Mouse (Mus musculus) c-Kit-positive CD71-positive TER-119-negative erythroid progenitor cells, embryonic 14.5 days (primary cell): ENCODE results near the gene Olfr1051.
"Not testable (repeated sequence)": the region's sequence is repeated elsewhere in the genome, so short reads cannot be mapped to it uniquely, and the experiment has no call there.

Source experiments
- DNase-seq: peaks from one replicate; pipeline ENCODE4 v3.0.0-alpha.2; 2013; ENCODE audit warnings: low read depth

Olfr1051 gene

GRCm38 (mm10) chr2:86278988-86279387 is at the start of gene Olfr1051:
TSS of gene Olfr1051 (minus strand) at chr2:86279088.
- DNase-seq = not testable (repeated sequence)

DNA sequence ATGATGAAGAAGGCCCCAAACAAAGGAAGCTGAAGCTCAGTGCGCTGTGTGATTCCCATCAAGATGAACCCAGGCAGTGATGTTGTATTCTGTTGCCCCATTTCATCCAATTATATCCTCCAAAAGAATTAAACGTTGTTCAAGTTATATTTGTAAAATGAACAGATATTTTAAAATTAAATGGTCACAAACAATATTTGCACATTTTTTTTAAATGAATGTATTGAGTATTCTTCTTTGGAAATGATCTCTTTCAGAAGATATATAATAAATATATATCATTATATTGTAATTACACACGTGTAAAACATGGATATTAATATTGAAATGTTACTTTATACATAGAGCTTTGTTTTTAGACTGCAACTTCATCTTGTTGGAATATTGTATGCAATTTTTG is 36.3 kb upstream of the Olfr1051 start, which contains the start of gene Olfr1053:
Gene Olfr1053, minus strand, starts transcription at position 101 of the 400 bp plus-strand sequence.
- DNase-seq = no peak

- DNase-seq = no peak
Measured at GRCm38 (mm10) chr2:86292155-86292554, 13.3 kb upstream of the Olfr1051 start, which contains the start of gene Olfr1052. TSS of gene Olfr1052 (plus strand) at chr2:86292455.

DNA sequence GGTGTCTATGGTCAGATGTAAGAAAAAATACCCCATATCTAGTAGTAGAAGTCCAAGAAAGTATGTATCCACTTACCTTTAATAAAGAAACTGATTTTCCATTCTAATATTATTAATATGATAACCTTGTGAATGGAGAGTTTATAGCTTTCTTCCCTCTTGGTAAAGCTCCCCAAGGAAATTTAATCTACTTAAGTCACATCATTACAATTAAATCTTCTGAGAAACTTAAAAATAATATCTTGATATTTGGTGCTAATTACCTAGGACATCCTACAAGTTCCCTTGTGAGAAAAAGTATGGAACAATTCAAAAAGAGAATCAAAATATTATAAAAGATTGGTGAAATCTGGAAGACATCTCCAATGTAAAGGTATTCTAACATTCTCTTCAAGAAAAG is 20.7 kb downstream of the Olfr1051 start, which contains the start of gene Olfr1049:
Gene Olfr1049, minus strand, starts transcription at position 101 of the 400 bp plus-strand sequence.
- DNase-seq = not testable (repeated sequence)

- no peak for DNase-seq
Measured at GRCm38 (mm10) chr2:86240189-86240588, 38.7 kb downstream of the Olfr1051 start, which contains the start of gene Olfr1048. TSS of gene Olfr1048 (minus strand) at chr2:86240289.

DNA sequence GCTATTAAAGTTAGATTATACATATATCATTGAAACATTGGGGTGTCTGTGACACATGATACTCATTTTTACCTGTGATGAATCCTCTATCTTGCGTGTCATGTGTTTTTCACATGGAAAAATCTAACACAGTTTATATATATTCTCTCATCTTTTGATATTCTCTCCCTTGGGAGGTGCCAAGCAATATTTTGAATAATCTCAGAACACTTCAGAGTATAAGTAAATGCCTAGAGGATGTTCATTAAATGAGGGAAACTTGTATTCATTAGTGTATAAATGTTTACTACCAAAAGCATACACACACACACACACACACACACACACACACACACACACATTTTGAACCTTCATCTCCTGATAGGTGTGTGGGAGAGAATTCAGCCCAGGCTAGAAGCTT is 47.6 kb downstream of the Olfr1051 start, which contains the start of gene Olfr1047:
Gene Olfr1047, minus strand, starts transcription at position 101 of the 400 bp plus-strand sequence.
- DNase-seq = no peak
